Mouse (Mus musculus): ENCODE results near the gene Zc3h7a.

GRCm38 (mm10) chr16:11090836-11091570 lies 85.2 kb downstream of the Zc3h7a start:
- no peak for TF ChIP-seq POLR2A (IDR thresholded peaks at IDR 0.05; ENCODE audit: insufficient read depth, low read depth, low read length)
- no peak for TF ChIP-seq CTCF (IDR thresholded peaks at IDR 0.05; ENCODE audit: insufficient read depth, low read depth, low read length)

Data from olfactory bulb, adult 2 months (tissue).